Mouse (Mus musculus): ENCODE measurements at regions not wholly inside any gene's neighbourhood (a gene's known extent, or its start where the extent isn't known, plus 50 kb on each side); places are given as distances from the start of the nearest gene placed in this dataset.

DNA sequence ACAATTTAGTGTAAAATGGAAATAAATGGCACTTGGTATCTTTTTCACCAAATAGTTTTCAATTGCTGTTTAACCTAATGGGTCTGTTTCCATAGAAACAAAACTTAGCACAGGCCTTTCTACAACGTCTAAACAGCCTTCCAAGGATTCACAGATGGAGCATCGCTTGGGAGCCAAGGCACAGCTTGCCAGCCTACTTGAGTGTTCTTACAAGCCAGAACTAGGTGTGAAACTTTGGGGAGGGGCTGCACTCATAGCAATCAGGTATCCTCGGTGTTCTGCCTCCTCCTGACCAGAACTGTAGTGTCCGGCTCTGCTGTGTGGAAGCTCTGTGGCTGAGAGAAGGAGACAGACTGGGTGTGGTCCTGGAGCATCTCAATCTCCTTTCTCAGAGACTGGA is 99.1 kb upstream of the Far2 start:
- 75% methylated on average over 4 of the region's 4 CpGs for WGBS
- no peaks in the 10 kb centered on the region for H3K4me1 ChIP-seq (replicated peaks; ENCODE audit: control insufficient read depth, insufficient read depth, low read length)
- no peaks in the 10 kb centered on the region for H3K9me3 ChIP-seq (ENCODE audit: control insufficient read depth, low read length)
- H3K4me2 ChIP-seq (ENCODE audit: low read length): no peak overlapping the region
- H3K4me3 ChIP-seq (ENCODE audit: low read depth, low read length): no peak overlapping the region
- no peaks in the 10 kb centered on the region for H3K36me3 ChIP-seq (ENCODE audit: control insufficient read depth, insufficient read depth, low read length)
- DNase-seq (ENCODE audit: low spot score) (no peak), ATAC-seq (replicated peaks; ENCODE audit: low FRiP score, low TSS enrichment, low read depth) (no peak)
- H3K27me3 ChIP-seq (replicated peaks; ENCODE audit: control insufficient read depth, insufficient read depth, low read length): no peaks in the 10 kb centered on the region
- H3K9ac ChIP-seq (ENCODE audit: low read length): no peak overlapping the region
- H3K27ac ChIP-seq (ENCODE audit: low read depth): no peak overlapping the region

DNA sequence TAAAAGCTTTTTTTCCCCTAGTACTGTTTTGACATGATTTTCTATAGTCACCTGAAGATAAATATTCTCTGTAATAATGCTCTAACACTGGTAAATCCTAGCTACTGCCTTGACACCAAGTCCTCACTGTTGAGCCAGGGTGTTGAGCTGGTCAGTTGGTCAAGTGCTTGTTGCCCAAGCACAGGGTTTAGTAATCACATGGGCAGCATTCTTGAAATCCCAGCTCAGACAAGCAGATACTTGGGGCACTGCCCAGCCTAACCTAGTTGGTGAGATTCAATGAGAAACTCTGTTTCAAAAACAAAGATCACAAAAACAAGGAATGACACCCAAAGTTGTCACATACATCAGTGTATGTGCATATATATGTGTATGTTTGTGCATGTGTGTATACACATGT is 95.4 kb upstream of the Far2 start:
- no peak overlapping the region for H3K9ac ChIP-seq (ENCODE audit: low read length)
- H3K27me3 ChIP-seq (replicated peaks; ENCODE audit: control insufficient read depth, insufficient read depth, low read length): no peaks in the 10 kb centered on the region
- H3K36me3 ChIP-seq (ENCODE audit: control insufficient read depth, insufficient read depth, low read length): no peaks in the 10 kb centered on the region
- DNase-seq (ENCODE audit: low spot score) (no peak), ATAC-seq (replicated peaks; ENCODE audit: low FRiP score, low TSS enrichment, low read depth) (no peak)
- H3K4me2 ChIP-seq (ENCODE audit: low read length): no peak overlapping the region
- no peaks in the 10 kb centered on the region for H3K9me3 ChIP-seq (ENCODE audit: control insufficient read depth, low read length)
- no peaks in the 10 kb centered on the region for H3K4me1 ChIP-seq (replicated peaks; ENCODE audit: control insufficient read depth, insufficient read depth, low read length)
- H3K4me3 ChIP-seq (ENCODE audit: low read depth, low read length): no peak overlapping the region
- no peak overlapping the region for H3K27ac ChIP-seq (ENCODE audit: low read depth)

DNA sequence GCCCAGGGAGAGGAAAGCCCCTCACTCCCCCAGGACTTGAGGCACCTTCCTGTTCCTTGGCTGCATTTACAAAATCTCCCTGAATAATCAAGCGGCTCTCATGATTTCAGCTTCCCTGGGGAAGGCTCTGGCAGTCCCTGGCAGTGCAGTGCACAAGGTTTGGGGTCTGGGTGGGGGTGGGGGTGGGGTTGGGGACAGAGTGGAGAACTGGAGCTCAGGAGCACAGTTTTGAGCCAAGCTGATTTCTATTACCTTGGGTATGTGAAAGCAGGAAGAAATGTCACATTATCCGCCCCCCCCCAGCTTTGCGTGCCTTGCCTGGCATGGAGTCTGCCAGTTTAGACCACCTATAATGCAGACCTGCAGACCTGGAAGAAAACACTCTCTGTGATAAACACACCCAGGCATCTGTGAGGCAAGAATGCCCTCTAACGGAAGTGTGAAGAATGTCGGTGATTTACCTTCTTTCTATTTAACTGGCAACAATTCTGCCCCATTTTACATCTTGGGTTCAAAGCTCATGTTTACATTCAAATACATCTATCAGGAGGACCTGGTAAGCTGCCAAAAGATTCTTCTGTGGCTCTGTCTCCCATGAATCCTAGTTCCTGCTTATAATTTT is 93.9 kb upstream of the Far2 start:
- no peak overlapping the region for H3K4me2 ChIP-seq (ENCODE audit: low read length)
- WGBS: 29% methylated on average over 5 of the region's 5 CpGs
- no peaks in the 10 kb centered on the region for H3K27me3 ChIP-seq (replicated peaks; ENCODE audit: control insufficient read depth, insufficient read depth, low read length)
- no peak overlapping the region for H3K27ac ChIP-seq (ENCODE audit: low read depth)
- no peak overlapping the region for H3K4me3 ChIP-seq (ENCODE audit: low read depth, low read length)
- no peaks in the 10 kb centered on the region for H3K4me1 ChIP-seq (replicated peaks; ENCODE audit: control insufficient read depth, insufficient read depth, low read length)
- H3K9me3 ChIP-seq (ENCODE audit: control insufficient read depth, low read length): no peaks in the 10 kb centered on the region
- DNase-seq (ENCODE audit: low spot score) (no peak), ATAC-seq (replicated peaks; ENCODE audit: low FRiP score, low TSS enrichment, low read depth) (peak; percentile 58; the same call in 1 of the 2 replicates)
- no peaks in the 10 kb centered on the region for H3K36me3 ChIP-seq (ENCODE audit: control insufficient read depth, insufficient read depth, low read length)
- no peak overlapping the region for H3K9ac ChIP-seq (ENCODE audit: low read length)

DNA sequence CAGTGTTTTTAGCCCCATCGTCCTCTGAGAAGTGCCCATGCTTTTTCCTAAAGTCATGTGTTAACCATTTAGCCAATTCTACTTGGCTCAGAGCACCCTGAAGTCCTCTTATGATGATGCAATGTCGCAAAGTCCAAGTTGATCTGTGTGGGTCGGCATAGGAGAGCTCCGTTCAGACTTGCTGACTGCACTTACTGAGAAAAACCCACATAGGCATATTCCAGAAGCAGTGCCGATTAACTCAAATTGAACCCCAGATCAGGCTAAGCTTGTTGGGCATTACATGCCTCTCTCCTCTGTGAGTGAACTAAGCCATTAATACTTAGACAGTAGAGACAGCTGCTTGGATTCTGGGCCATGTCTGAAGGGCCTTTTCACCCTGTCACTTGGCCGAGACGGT is 93.3 kb upstream of the Far2 start:
- 79% methylated on average over 7 of the region's 7 CpGs for WGBS
- no peak overlapping the region for H3K4me2 ChIP-seq (ENCODE audit: low read length)
- no peak overlapping the region for H3K4me3 ChIP-seq (ENCODE audit: low read depth, low read length)
- H3K9me3 ChIP-seq (ENCODE audit: control insufficient read depth, low read length): no peaks in the 10 kb centered on the region
- DNase-seq (ENCODE audit: low spot score): no peak
- no peak; the same call in 1 of the 2 replicates for ATAC-seq (replicated peaks; ENCODE audit: low FRiP score, low TSS enrichment, low read depth)
- no peak overlapping the region for H3K9ac ChIP-seq (ENCODE audit: low read length)
- no peak overlapping the region for H3K27ac ChIP-seq (ENCODE audit: low read depth)
- no peaks in the 10 kb centered on the region for H3K4me1 ChIP-seq (replicated peaks; ENCODE audit: control insufficient read depth, insufficient read depth, low read length)
- no peaks in the 10 kb centered on the region for H3K36me3 ChIP-seq (ENCODE audit: control insufficient read depth, insufficient read depth, low read length)
- H3K27me3 ChIP-seq (replicated peaks; ENCODE audit: control insufficient read depth, insufficient read depth, low read length): no peaks in the 10 kb centered on the region

DNA sequence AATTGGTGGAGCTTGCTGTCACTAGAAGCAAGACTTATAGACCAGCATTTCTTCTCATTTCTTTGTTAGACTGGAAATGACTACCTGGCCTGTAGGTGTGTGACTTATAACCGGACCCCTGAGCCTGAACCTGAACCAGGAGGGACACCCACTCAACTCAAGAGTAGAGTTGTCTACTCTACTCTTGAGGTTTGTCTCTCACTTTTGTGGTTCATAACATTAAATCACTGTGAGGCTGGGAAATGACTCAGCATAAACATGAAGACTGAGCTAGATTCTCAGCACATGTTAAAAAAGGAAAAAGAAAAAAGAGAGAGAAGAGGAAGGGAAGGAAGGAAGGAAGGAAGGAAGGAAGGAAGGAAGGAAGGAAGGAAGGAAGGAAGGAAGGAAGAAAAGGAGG is 92.8 kb upstream of the Far2 start:
- no peaks in the 10 kb centered on the region for H3K27me3 ChIP-seq (replicated peaks; ENCODE audit: control insufficient read depth, insufficient read depth, low read length)
- H3K9me3 ChIP-seq (ENCODE audit: control insufficient read depth, low read length): no peaks in the 10 kb centered on the region
- H3K9ac ChIP-seq (ENCODE audit: low read length): no peak overlapping the region
- H3K27ac ChIP-seq (ENCODE audit: low read depth): no peak overlapping the region
- H3K4me3 ChIP-seq (ENCODE audit: low read depth, low read length): no peak overlapping the region
- ATAC-seq (replicated peaks; ENCODE audit: low FRiP score, low TSS enrichment, low read depth) (no peak), DNase-seq (ENCODE audit: low spot score) (no peak)
- H3K4me2 ChIP-seq (ENCODE audit: low read length): no peak overlapping the region
- H3K4me1 ChIP-seq (replicated peaks; ENCODE audit: control insufficient read depth, insufficient read depth, low read length): no peaks in the 10 kb centered on the region
- 91% methylated on average over 1 of the region's 1 CpGs for WGBS
- H3K36me3 ChIP-seq (ENCODE audit: control insufficient read depth, insufficient read depth, low read length): no peaks in the 10 kb centered on the region

DNA sequence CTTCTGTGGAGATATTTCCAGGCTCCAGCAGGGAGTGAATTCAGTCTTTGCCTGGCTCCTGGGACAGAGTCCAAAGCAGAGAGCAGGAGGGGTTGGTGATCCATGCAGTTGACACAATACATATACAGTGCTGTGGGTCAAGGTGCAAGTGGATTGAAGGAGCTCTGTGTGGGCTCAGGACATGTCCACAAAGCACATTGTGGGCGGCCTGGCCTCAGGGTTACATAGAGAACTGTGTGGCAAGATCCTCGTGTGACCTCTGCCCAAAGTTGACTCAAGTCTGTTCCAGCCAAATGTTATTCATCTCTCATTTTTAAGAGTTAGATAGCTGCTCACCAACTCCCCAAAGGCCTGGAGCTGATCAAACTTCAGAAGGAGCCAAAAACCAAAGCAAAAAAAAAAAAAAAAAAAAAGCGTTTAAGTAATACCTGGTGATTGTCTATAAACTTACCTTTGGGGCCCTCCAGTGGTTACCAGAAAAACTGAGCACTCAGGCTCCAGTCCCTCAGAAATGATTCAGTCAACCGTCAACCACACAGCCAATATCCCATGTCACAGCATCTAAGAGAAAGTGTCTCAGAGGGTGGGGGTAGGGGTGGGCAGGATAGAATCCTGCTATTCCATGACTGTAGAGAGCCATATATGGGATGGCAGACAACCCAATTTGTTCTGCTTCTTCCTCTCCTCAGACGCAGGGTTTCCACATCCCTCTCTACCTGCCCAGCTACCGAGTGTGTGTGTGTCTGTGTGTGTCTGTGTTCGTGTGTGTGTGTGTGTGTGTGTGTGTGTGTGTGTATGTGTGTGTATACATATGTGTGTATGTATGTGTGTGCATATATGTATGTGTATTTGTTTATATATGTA is 91.9 kb upstream of the Far2 start:
- H3K27me3 ChIP-seq (replicated peaks; ENCODE audit: control insufficient read depth, insufficient read depth, low read length): no peaks in the 10 kb centered on the region
- no peak overlapping the region for H3K4me3 ChIP-seq (ENCODE audit: low read depth, low read length)
- no peak overlapping the region for H3K27ac ChIP-seq (ENCODE audit: low read depth)
- ATAC-seq (replicated peaks; ENCODE audit: low FRiP score, low TSS enrichment, low read depth): 0 out of 2 replicates have a peak, but pooled peaks have one; percentile 7
- H3K4me1 ChIP-seq (replicated peaks; ENCODE audit: control insufficient read depth, insufficient read depth, low read length): no peaks in the 10 kb centered on the region
- no peak for DNase-seq (ENCODE audit: low spot score)
- WGBS: 52% methylated on average over 7 of the region's 7 CpGs
- H3K9me3 ChIP-seq (ENCODE audit: control insufficient read depth, low read length): no peaks in the 10 kb centered on the region
- H3K36me3 ChIP-seq (ENCODE audit: control insufficient read depth, insufficient read depth, low read length): no peaks in the 10 kb centered on the region
- no peak overlapping the region for H3K4me2 ChIP-seq (ENCODE audit: low read length)
- no peak overlapping the region for H3K9ac ChIP-seq (ENCODE audit: low read length)

DNA sequence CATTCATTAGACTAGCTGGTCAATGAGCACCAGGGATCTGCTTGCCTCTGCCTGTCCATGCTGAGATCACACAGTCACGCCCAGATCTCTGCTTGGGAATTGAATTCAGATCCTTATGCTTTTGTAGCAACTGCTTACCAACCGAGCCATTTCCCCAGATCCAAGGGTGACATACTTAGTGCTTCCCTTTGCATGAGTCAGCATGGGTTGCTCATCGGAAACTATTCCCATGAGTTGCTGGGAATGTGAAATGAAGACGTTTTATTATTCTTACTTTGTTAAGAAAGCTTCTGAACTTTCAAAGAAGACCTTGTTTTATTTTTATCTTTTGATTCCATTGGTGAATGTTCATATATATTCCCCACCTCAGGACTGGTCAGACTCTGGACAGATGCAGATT is 82.3 kb upstream of the Far2 start:
- Histone ChIP-seq H3K27ac (ENCODE audit: low read depth) (no peak overlapping the region), H3K36me3 (ENCODE audit: control insufficient read depth, insufficient read depth, low read length) (no peaks in the 10 kb centered on the region), H3K4me3 (ENCODE audit: low read depth, low read length) (no peak overlapping the region), H3K9me3 (ENCODE audit: control insufficient read depth, low read length) (no peaks in the 10 kb centered on the region), H3K9ac (ENCODE audit: low read length) (no peak overlapping the region), H3K4me2 (ENCODE audit: low read length) (no peak overlapping the region), H3K27me3 (replicated peaks; ENCODE audit: control insufficient read depth, insufficient read depth, low read length) (no peaks in the 10 kb centered on the region), H3K4me1 (replicated peaks; ENCODE audit: control insufficient read depth, insufficient read depth, low read length) (no peaks in the 10 kb centered on the region)
- 83% methylated on average over 4 of the region's 4 CpGs for WGBS
- ATAC-seq (replicated peaks; ENCODE audit: low FRiP score, low TSS enrichment, low read depth) (no peak), DNase-seq (ENCODE audit: low spot score) (no peak)

DNA sequence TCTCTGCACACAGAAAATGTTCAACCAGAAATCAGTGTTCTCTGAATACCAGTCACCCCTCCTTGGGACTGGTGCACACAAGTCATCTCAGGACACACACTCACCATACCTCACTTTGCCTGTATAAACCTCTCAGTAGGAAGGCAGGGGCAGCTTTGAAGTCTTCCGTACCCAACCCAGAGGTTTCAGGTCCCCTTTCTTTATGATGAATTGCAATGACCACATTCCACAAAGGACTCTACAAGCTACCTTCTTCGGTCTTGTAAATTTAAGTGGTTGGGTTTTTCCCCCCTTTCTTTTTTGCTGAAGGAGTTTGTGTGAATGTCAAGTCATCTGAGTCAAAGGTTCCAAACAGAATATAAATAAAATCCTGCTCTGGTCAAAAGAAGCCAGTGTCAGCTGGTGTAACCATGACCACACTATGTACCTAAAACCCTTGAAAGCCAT is 76.9 kb upstream of the Far2 start:
- H3K9ac ChIP-seq (ENCODE audit: low read length): no peak overlapping the region
- DNase-seq (ENCODE audit: low spot score) (no peak), ATAC-seq (replicated peaks; ENCODE audit: low FRiP score, low TSS enrichment, low read depth) (no peak)
- H3K27ac ChIP-seq (ENCODE audit: low read depth): no peak overlapping the region
- 73% methylated on average over 2 of the region's 2 CpGs for WGBS
- H3K27me3 ChIP-seq (replicated peaks; ENCODE audit: control insufficient read depth, insufficient read depth, low read length): no peaks in the 10 kb centered on the region
- H3K4me1 ChIP-seq (replicated peaks; ENCODE audit: control insufficient read depth, insufficient read depth, low read length): no peaks in the 10 kb centered on the region
- no peak overlapping the region for H3K4me2 ChIP-seq (ENCODE audit: low read length)
- H3K9me3 ChIP-seq (ENCODE audit: control insufficient read depth, low read length): no peaks in the 10 kb centered on the region
- no peak overlapping the region for H3K4me3 ChIP-seq (ENCODE audit: low read depth, low read length)
- H3K36me3 ChIP-seq (ENCODE audit: control insufficient read depth, insufficient read depth, low read length): no peaks in the 10 kb centered on the region

DNA sequence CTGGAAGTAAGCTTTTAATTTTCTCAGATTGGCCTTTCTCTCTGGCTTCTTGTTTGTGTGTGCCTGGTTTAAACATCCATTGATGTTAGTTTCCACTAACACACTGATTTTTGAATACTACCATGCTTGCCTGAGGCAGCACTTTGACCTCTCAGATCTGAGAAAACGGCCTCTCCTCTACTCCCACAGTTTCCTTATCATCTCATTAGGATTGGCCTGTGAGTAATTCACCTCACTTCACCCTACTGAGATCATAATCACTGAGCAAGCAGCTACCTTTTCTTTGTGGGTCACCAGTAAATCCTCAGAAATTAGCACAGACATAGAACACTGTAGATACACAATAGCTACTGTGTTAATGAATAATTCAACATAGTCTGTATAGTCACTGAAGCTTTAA is 74.5 kb upstream of the Far2 start:
- Histone ChIP-seq H3K36me3 (ENCODE audit: control insufficient read depth, insufficient read depth, low read length) (no peaks in the 10 kb centered on the region), H3K4me1 (replicated peaks; ENCODE audit: control insufficient read depth, insufficient read depth, low read length) (no peaks in the 10 kb centered on the region), H3K9me3 (ENCODE audit: control insufficient read depth, low read length) (no peaks in the 10 kb centered on the region), H3K27me3 (replicated peaks; ENCODE audit: control insufficient read depth, insufficient read depth, low read length) (no peaks in the 10 kb centered on the region), H3K4me3 (ENCODE audit: low read depth, low read length) (no peak overlapping the region), H3K9ac (ENCODE audit: low read length) (no peak overlapping the region), H3K4me2 (ENCODE audit: low read length) (no peak overlapping the region), H3K27ac (ENCODE audit: low read depth) (no peak overlapping the region)
- DNase-seq (ENCODE audit: low spot score) (no peak), ATAC-seq (replicated peaks; ENCODE audit: low FRiP score, low TSS enrichment, low read depth) (no peak)
- 39% methylated on average over 1 of the region's 1 CpGs for WGBS
